Mouse (Mus musculus) lung, adult 2 months (tissue): Measurements from ENCODE around the gene Clpsl2. TPM values are rescaled to one million over a fixed set of nuclear protein-coding genes. Genes with fewer than 3 reads are reported as not detected.

Experiments used
- DNase-seq: peaks from one replicate; pipeline ENCODE4 v3.0.0; 2022
- H3K4me1 ChIP-seq: fragments of 200-500 bp; 2 replicates; pipeline ENCODE4 v1.6.1; 2011; ENCODE audit warnings: low read length; ENCODE audit not compliant: control insufficient read depth, insufficient read depth
- H3K4me3 ChIP-seq: fragments of 200-500 bp; replicated peaks from 2 replicates; pipeline ENCODE3; 2011; ENCODE audit warnings: low read depth, mild to moderate bottlenecking, control low read depth, low read length; ENCODE audit errors: extremely low read depth
- CTCF ChIP-seq: fragments of 200-500 bp; IDR thresholded peaks from 2 replicates; pipeline ENCODE4 v1.5.1; 2011; ENCODE audit warnings: mild to moderate bottlenecking, low read length, control low read depth; ENCODE audit not compliant: insufficient read depth
- POLR2A ChIP-seq: fragments of 200-500 bp; IDR thresholded peaks from 2 replicates; pipeline ENCODE4 v1.6.1; 2011; ENCODE audit warnings: low read depth, mild to moderate bottlenecking, control low read depth, low read length, borderline replicate concordance; ENCODE audit errors: extremely low read depth
- whole genome bisulfite sequencing: fragments of 180-500 bp; shearing (Covaris S2); methylation state at CpG from one replicate; pipeline ENCODE4 v1.1.7; 2018; 5-methylcytosine and 5-hydroxymethylcytosine counted together
- polyA plus RNA-seq: library from polyadenylated mRNA; depleted of rRNA; stranded (reverse); fragments of >200 nt; gene quantifications from 2 replicates; pipeline ENCODE4 v1.2.3, GENCODE M21; 2012

The Clpsl2 gene
- polyA plus RNA-seq, 1 experiment = not detected

DNA sequence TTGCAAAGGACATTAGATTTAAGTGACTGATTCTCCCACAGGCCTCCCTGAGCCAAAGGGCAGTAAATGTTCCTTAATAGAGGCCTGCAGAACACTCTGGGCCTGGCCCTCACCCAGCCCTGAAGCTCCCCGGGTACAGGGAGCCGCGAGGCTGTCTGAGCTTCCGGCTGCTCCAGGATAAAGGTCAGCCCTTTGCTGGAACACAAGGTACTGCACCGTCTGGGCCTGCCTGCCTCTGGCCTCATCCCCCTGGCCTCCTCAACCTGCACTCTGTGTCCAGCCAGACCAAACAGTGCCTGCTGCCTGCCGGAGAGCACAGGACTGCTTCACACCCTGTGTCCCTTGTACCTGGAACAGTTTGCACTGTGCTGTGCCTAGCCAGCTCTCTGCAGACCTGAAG, 36.5 kb upstream of the Clpsl2 start:
- DNase-seq = no peak
- TF ChIP-seq POLR2A (peak; percentile 69; the same call in 1 of the 2 replicates), CTCF (no peak)
- H3K4me1 ChIP-seq = peaks cover 20% of the 10 kb centered on the region
- H3K4me3 ChIP-seq = no peak overlapping the region
- 31% methylated on average over 6 of the region's 6 CpGs for WGBS

DNA sequence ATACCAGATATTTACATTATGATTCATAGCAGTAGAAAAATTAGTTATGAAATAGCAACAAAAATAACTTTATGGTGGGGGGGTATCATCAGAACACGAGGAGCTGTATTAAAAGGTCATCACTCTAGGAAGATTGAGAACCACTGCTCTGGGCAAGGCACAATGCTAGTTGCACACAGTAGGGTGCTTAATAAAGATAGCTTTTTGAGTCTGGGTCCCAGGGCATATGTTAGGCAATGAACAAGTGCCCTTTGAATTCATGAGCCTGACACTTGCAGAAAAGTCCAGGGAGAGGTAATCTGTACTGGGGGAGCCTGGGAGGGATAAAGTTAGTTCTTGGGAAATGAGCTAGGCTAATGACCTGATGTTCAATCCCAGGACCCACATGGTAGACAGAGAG, 35.9 kb upstream of the Clpsl2 start:
- no peak for DNase-seq
- no peak overlapping the region for H3K4me3 ChIP-seq
- no peak for TF ChIP-seq POLR2A
- TF ChIP-seq CTCF = no peak
- H3K4me1 ChIP-seq = peaks cover 20% of the 10 kb centered on the region
- 45% methylated on average over 1 of the region's 1 CpGs for WGBS

- no peak for DNase-seq
- H3K4me1 ChIP-seq = peaks cover 22% of the 10 kb centered on the region
- 45% methylated on average over 7 of the region's 7 CpGs for WGBS
- no peak overlapping the region for H3K4me3 ChIP-seq
- TF ChIP-seq POLR2A = 0 out of 2 replicates have a peak, but pooled peaks have one; percentile 6
- no peak for TF ChIP-seq CTCF
Measured at GRCm38 (mm10) chr17:28513844-28514243, 35.4 kb upstream of the Clpsl2 start.

GRCm38 (mm10) chr17:28514555-28514954, 34.7 kb upstream of the Clpsl2 start:
- no peak for DNase-seq
- H3K4me1 ChIP-seq = peaks cover 25% of the 10 kb centered on the region
- H3K4me3 ChIP-seq = no peak overlapping the region
- TF ChIP-seq POLR2A = no peak
- no peak for TF ChIP-seq CTCF
- WGBS = 86% methylated on average over 5 of the region's 5 CpGs

- peak; percentile 34 for DNase-seq
- no peak for TF ChIP-seq CTCF
- no peak; the same call in 1 of the 2 replicates for TF ChIP-seq POLR2A
- Histone ChIP-seq H3K4me1 (peaks cover 25% of the 10 kb centered on the region), H3K4me3 (no peak overlapping the region)
- WGBS = 33% methylated on average over 10 of the region's 10 CpGs
Measured at GRCm38 (mm10) chr17:28515431-28516341, 33.5 kb upstream of the Clpsl2 start.

- 71% methylated on average over 4 of the region's 4 CpGs for WGBS
- no peak for DNase-seq
- H3K4me3 ChIP-seq = peak overlapping the region; percentile 4
- TF ChIP-seq POLR2A (peak; percentile 18; the same call in 1 of the 2 replicates), CTCF (no peak)
- peaks cover 22% of the 10 kb centered on the region for H3K4me1 ChIP-seq
Measured at GRCm38 (mm10) chr17:28516881-28517280, 32.3 kb upstream of the Clpsl2 start.

DNA sequence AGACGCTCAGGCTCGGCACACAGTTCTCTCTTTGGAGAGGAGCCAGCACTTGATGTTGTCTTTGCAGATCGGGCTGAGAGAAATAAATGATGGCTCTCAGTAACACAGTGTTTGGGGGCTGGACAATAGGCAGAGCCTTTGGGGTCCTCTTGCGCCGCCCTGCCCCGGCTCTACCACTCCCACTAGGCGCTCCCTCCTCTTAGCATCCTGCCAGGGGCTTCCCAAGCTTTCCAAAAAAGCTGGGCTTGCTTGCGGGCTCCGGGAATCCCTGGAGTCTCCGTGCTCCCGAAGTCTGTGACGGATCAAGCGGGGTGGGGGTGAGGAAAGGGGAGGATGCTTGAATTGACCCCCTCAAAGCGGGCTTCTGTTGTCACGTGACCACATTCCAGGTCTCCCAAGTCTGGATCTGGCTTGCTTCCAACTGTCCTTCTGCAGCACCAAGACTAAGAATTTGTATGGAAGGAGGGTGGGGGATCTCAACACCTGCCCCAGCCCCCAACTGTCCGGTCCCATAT, 31.7 kb upstream of the Clpsl2 start, which contains the start of gene Fkbp5:
TSS of gene Fkbp5 (minus strand) at position 87 of the 515 bp plus-strand sequence.
- peak within 1 kb of the TSS; percentile 60 for H3K4me3 ChIP-seq
- WGBS = 14% methylated on average over 16 of the region's 16 CpGs
- no peak for TF ChIP-seq CTCF
- TF ChIP-seq POLR2A = peak; percentile 35; the same call in 1 of the 2 replicates
- no peak for DNase-seq
- peaks cover 23% of the 10 kb centered on the region for H3K4me1 ChIP-seq

- WGBS = 1% methylated on average over 46 of the region's 46 CpGs
- Histone ChIP-seq H3K4me3 (peak overlapping the region; percentile 60), H3K4me1 (peaks cover 23% of the 10 kb centered on the region)
- DNase-seq = peak; percentile 87
- TF ChIP-seq CTCF = no peak
- TF ChIP-seq POLR2A = peak; percentile 54
Measured at GRCm38 (mm10) chr17:28517956-28518614, 31.1 kb upstream of the Clpsl2 start.

- DNase-seq = peak; percentile 46
- peak overlapping the region; percentile 60 for H3K4me3 ChIP-seq
- peaks cover 25% of the 10 kb centered on the region for H3K4me1 ChIP-seq
- WGBS = 23% methylated on average over 8 of the region's 8 CpGs
- TF ChIP-seq POLR2A = no peak
- TF ChIP-seq CTCF = no peak
Measured at GRCm38 (mm10) chr17:28518615-28519071, 30.6 kb upstream of the Clpsl2 start.
